Mouse (Mus musculus) small intestine, adult 2 months (tissue): ENCODE results near the gene Ddx11.

ENCODE experiments used
- CTCF ChIP-seq: fragments of 200-500 bp; IDR thresholded peaks from 2 replicates; pipeline ENCODE4 v1.5.1; 2012; ENCODE audit warnings: low read depth, mild to moderate bottlenecking, control low read depth, inconsistent platforms, low read length, moderate library complexity, mixed read lengths; ENCODE audit not compliant: insufficient replicate concordance, insufficient read length; ENCODE audit errors: extremely low read depth
- POLR2A ChIP-seq: fragments of 200-500 bp; IDR thresholded peaks from 2 replicates; pipeline ENCODE4 v1.6.1; 2012; ENCODE audit warnings: low read depth, mild to moderate bottlenecking, control low read depth, inconsistent platforms, low read length, moderate library complexity

GRCm38 (mm10) chr17:66100566-66101379 lies 22.5 kb upstream of the Ddx11 start:
- TF ChIP-seq CTCF (no peak), POLR2A (no peak)
